Mouse (Mus musculus): ENCODE results near the gene Nectin1. TPM values are rescaled to one million over a fixed set of nuclear protein-coding genes. Genes with fewer than 3 reads are reported as not detected.

Nectin1 gene
- polyA plus RNA-seq, 1 experiment, result 13.1 TPM

- H3K9me3 ChIP-seq (replicated peaks; ENCODE audit: control insufficient read depth, insufficient read depth, low read length, poor library complexity, severe bottlenecking), result no peaks in the 10 kb centered on the region
- no peaks in the 10 kb centered on the region for H3K36me3 ChIP-seq (ENCODE audit: control insufficient read depth, insufficient read depth, low read length, poor library complexity, severe bottlenecking)
- H3K27me3 ChIP-seq (ENCODE audit: control insufficient read depth, insufficient read depth, low read length, poor library complexity, severe bottlenecking), result no peaks in the 10 kb centered on the region
- TF ChIP-seq POLR2A (IDR thresholded peaks at IDR 0.05; ENCODE audit: insufficient read depth, low read length) (no peak), EP300 (IDR thresholded peaks at IDR 0.05; ENCODE audit: insufficient read depth, low read depth, low read length) (no peak), CTCF (IDR thresholded peaks at IDR 0.05; ENCODE audit: low read depth, low read length) (no peak)
- H3K4me3 ChIP-seq (ENCODE audit: low read depth, low read length), result no peak overlapping the region
- no peak overlapping the region for H3K9ac ChIP-seq (ENCODE audit: low read depth, poor library complexity, severe bottlenecking)
- no peak overlapping the region for H3K27ac ChIP-seq (ENCODE audit: insufficient read depth, low read length)
- peaks cover 3% of the 10 kb centered on the region for H3K4me1 ChIP-seq (ENCODE audit: control insufficient read depth, insufficient read depth, low read length)
Observed at GRCm38 (mm10) chr9:43807565-43807964, 63.8 kb downstream of the Nectin1 start.

- Histone ChIP-seq H3K27me3 (ENCODE audit: control insufficient read depth, insufficient read depth, low read length, poor library complexity, severe bottlenecking) (no peaks in the 10 kb centered on the region), H3K9me3 (replicated peaks; ENCODE audit: control insufficient read depth, insufficient read depth, low read length, poor library complexity, severe bottlenecking) (no peaks in the 10 kb centered on the region), H3K4me3 (ENCODE audit: low read depth, low read length) (no peak overlapping the region), H3K9ac (ENCODE audit: low read depth, poor library complexity, severe bottlenecking) (no peak overlapping the region), H3K4me1 (ENCODE audit: control insufficient read depth, insufficient read depth, low read length) (peaks cover 3% of the 10 kb centered on the region), H3K36me3 (ENCODE audit: control insufficient read depth, insufficient read depth, low read length, poor library complexity, severe bottlenecking) (no peaks in the 10 kb centered on the region), H3K27ac (ENCODE audit: insufficient read depth, low read length) (no peak overlapping the region)
- TF ChIP-seq POLR2A (IDR thresholded peaks at IDR 0.05; ENCODE audit: insufficient read depth, low read length) (no peak), EP300 (IDR thresholded peaks at IDR 0.05; ENCODE audit: insufficient read depth, low read depth, low read length) (no peak), CTCF (IDR thresholded peaks at IDR 0.05; ENCODE audit: low read depth, low read length) (no peak)
Observed at GRCm38 (mm10) chr9:43808099-43808498, 64.3 kb downstream of the Nectin1 start.

DNA sequence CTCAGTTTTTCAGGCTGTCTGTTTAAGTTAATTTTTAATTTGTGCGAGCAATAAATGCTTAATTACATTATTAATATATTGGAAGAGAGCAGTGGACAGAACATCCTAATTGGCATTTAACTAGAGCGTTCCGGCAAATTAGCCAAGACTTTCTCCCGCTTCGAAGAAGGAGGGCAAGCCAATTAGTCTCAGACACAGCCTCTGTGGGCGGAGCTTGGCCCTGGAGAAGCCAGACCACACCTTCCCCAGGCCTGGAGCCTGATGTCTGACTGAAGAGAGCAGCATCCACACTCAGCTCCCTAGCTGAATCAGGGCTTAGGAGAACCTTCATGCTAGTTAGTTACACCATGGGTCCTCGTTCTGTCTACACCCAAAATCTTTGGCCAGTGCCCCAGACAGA, 64.8 kb downstream of the Nectin1 start:
- Histone ChIP-seq H3K4me1 (ENCODE audit: control insufficient read depth, insufficient read depth, low read length) (peaks cover 3% of the 10 kb centered on the region), H3K4me3 (ENCODE audit: low read depth, low read length) (no peak overlapping the region), H3K9me3 (replicated peaks; ENCODE audit: control insufficient read depth, insufficient read depth, low read length, poor library complexity, severe bottlenecking) (no peaks in the 10 kb centered on the region), H3K27me3 (ENCODE audit: control insufficient read depth, insufficient read depth, low read length, poor library complexity, severe bottlenecking) (no peaks in the 10 kb centered on the region), H3K36me3 (ENCODE audit: control insufficient read depth, insufficient read depth, low read length, poor library complexity, severe bottlenecking) (no peaks in the 10 kb centered on the region), H3K27ac (ENCODE audit: insufficient read depth, low read length) (no peak overlapping the region), H3K9ac (ENCODE audit: low read depth, poor library complexity, severe bottlenecking) (no peak overlapping the region)
- TF ChIP-seq EP300 (IDR thresholded peaks at IDR 0.05; ENCODE audit: insufficient read depth, low read depth, low read length), result no peak
- TF ChIP-seq POLR2A (IDR thresholded peaks at IDR 0.05; ENCODE audit: insufficient read depth, low read length), result no peak
- TF ChIP-seq CTCF (IDR thresholded peaks at IDR 0.05; ENCODE audit: low read depth, low read length), result no peak

DNA sequence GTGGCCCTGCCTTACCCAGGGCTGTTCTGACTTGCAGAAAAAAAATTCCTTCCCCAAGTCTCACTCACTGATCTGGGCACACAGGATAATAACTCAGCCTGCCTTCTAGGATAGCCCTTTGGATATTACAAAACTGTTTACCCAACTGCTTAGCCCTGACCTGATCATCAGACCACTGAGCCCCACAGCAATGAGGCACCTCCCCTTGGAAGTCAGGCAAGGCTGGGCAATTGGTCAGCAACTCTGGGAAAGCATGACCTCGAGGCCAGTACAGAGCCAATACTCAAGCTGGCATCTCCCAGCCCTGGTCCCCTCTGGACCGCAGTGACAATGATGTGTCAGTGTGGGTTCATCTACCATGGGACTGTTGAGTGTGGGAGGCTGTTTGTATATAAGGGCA, 69.4 kb downstream of the Nectin1 start:
- Histone ChIP-seq H3K36me3 (ENCODE audit: control insufficient read depth, insufficient read depth, low read length, poor library complexity, severe bottlenecking) (no peaks in the 10 kb centered on the region), H3K27ac (ENCODE audit: insufficient read depth, low read length) (no peak overlapping the region), H3K4me3 (ENCODE audit: low read depth, low read length) (no peak overlapping the region), H3K9me3 (replicated peaks; ENCODE audit: control insufficient read depth, insufficient read depth, low read length, poor library complexity, severe bottlenecking) (no peaks in the 10 kb centered on the region), H3K9ac (ENCODE audit: low read depth, poor library complexity, severe bottlenecking) (no peak overlapping the region), H3K4me1 (ENCODE audit: control insufficient read depth, insufficient read depth, low read length) (peaks cover 5% of the 10 kb centered on the region), H3K27me3 (ENCODE audit: control insufficient read depth, insufficient read depth, low read length, poor library complexity, severe bottlenecking) (no peaks in the 10 kb centered on the region)
- TF ChIP-seq CTCF (IDR thresholded peaks at IDR 0.05; ENCODE audit: low read depth, low read length) (no peak), EP300 (IDR thresholded peaks at IDR 0.05; ENCODE audit: insufficient read depth, low read depth, low read length) (no peak), POLR2A (IDR thresholded peaks at IDR 0.05; ENCODE audit: insufficient read depth, low read length) (no peak)

DNA sequence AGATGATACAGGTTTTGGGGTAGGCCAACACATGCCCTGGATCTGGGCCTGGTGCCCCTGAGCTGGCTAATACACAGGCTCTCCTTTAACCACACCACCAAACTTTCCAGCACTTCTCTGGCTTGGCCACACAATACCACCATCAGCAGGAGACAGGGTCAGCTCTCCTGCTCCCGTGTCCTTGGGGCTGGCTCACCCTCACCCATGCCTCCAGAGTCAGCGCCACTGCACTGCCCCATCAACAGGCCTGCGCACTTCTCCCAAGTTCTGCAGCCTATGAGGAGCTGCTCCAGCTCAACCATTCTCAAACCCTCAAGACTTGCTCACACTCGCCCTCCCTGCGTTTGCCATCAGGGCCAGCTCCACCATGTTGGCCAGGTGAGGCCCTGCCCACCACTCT, 78.4 kb downstream of the Nectin1 start:
- Histone ChIP-seq H3K27me3 (ENCODE audit: control insufficient read depth, insufficient read depth, low read length, poor library complexity, severe bottlenecking) (no peaks in the 10 kb centered on the region), H3K36me3 (ENCODE audit: control insufficient read depth, insufficient read depth, low read length, poor library complexity, severe bottlenecking) (no peaks in the 10 kb centered on the region), H3K9me3 (replicated peaks; ENCODE audit: control insufficient read depth, insufficient read depth, low read length, poor library complexity, severe bottlenecking) (no peaks in the 10 kb centered on the region), H3K9ac (ENCODE audit: low read depth, poor library complexity, severe bottlenecking) (no peak overlapping the region), H3K4me3 (ENCODE audit: low read depth, low read length) (no peak overlapping the region), H3K27ac (ENCODE audit: insufficient read depth, low read length) (no peak overlapping the region), H3K4me1 (ENCODE audit: control insufficient read depth, insufficient read depth, low read length) (no peaks in the 10 kb centered on the region)
- TF ChIP-seq EP300 (IDR thresholded peaks at IDR 0.05; ENCODE audit: insufficient read depth, low read depth, low read length) (no peak), POLR2A (IDR thresholded peaks at IDR 0.05; ENCODE audit: insufficient read depth, low read length) (no peak), CTCF (IDR thresholded peaks at IDR 0.05; ENCODE audit: low read depth, low read length) (no peak)

- TF ChIP-seq EP300 (IDR thresholded peaks at IDR 0.05; ENCODE audit: insufficient read depth, low read depth, low read length) (no peak), POLR2A (IDR thresholded peaks at IDR 0.05; ENCODE audit: insufficient read depth, low read length) (no peak)
- Histone ChIP-seq H3K36me3 (ENCODE audit: control insufficient read depth, insufficient read depth, low read length, poor library complexity, severe bottlenecking) (no peaks in the 10 kb centered on the region), H3K9me3 (replicated peaks; ENCODE audit: control insufficient read depth, insufficient read depth, low read length, poor library complexity, severe bottlenecking) (no peaks in the 10 kb centered on the region), H3K4me3 (ENCODE audit: low read depth, low read length) (no peak overlapping the region), H3K4me1 (ENCODE audit: control insufficient read depth, insufficient read depth, low read length) (no peaks in the 10 kb centered on the region), H3K27me3 (ENCODE audit: control insufficient read depth, insufficient read depth, low read length, poor library complexity, severe bottlenecking) (no peaks in the 10 kb centered on the region), H3K9ac (ENCODE audit: low read depth, poor library complexity, severe bottlenecking) (no peak overlapping the region), H3K27ac (ENCODE audit: insufficient read depth, low read length) (no peak overlapping the region)
Observed at GRCm38 (mm10) chr9:43825178-43825577, 81.4 kb downstream of the Nectin1 start.

Measured in ES-Bruce4 (cell line).